Mouse (Mus musculus): ENCODE measurements around the gene Gm5934.
"Not testable (repeated sequence)": the region's sequence is repeated elsewhere in the genome, so short reads cannot be mapped to it uniquely, and the experiment has no call there.

Gene Gm5934

GRCm38 (mm10) chrX:24500660-24501059 is at the start of gene Gm5934:
Gene Gm5934, minus strand, starts transcription at chrX:24500760.
- not testable (repeated sequence) for DNase-seq (ENCODE audit: low read depth, low spot score)
